Mouse (Mus musculus): Measurements from ENCODE around the gene Pir.

DNA sequence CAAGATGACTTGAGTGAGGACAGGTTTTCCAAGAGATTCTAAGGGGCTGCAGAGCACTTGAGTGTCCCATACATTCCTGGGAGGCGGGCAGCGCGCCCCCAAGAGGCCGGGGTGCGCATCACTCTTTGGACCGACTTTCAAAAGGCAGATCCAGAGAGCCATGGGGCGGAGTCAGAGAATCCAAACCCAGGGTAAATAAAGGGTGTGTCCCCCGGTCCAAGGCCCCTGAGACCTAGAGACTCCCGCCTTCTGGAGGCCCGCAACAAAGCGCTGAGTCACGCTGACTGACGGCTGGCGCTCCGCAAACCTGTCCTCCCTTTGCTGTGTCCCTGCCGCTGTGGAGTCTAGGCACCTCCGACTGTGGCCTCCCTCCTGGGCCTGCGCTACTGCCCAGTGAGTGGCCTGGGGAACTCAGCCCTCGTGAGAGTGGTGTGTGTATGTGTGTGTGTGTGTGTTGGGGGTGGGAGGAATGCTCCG, at the start of gene Pir:
- no peak for TF ChIP-seq CTCF (IDR thresholded peaks at IDR 0.05; ENCODE audit: control insufficient read depth, insufficient read depth, insufficient read length)
- TF ChIP-seq MYOD1 (IDR thresholded peaks at IDR 0.05; ENCODE audit: control insufficient read depth, insufficient read length, low read depth), result no peak
- no peak for TF ChIP-seq MAX (IDR thresholded peaks at IDR 0.05)
- TF ChIP-seq USF1 (IDR thresholded peaks at IDR 0.05; ENCODE audit: low read depth), result no peak
- no peak for TF ChIP-seq MYOG (IDR thresholded peaks at IDR 0.05; ENCODE audit: control insufficient read depth, extremely low read depth, insufficient read length)
- TF ChIP-seq CEBPB (IDR thresholded peaks at IDR 0.05; ENCODE audit: low read depth), result no peak
- TF ChIP-seq FOSL1 (IDR thresholded peaks at IDR 0.05; ENCODE audit: insufficient read depth, low read length, poor library complexity, severe bottlenecking), result no peak

Measured in C2C12 (cell line).